Mouse (Mus musculus) lung, adult 2 months (tissue): ENCODE data around the gene Tnnc1.

ENCODE experiments used
- CTCF ChIP-seq: fragments of 200-500 bp; IDR thresholded peaks from 2 replicates; pipeline ENCODE4 v1.5.1; 2011; ENCODE audit warnings: mild to moderate bottlenecking, low read length, control low read depth; ENCODE audit not compliant: insufficient read depth
- POLR2A ChIP-seq: fragments of 200-500 bp; IDR thresholded peaks from 2 replicates; pipeline ENCODE4 v1.6.1; 2011; ENCODE audit warnings: low read depth, mild to moderate bottlenecking, control low read depth, low read length, borderline replicate concordance; ENCODE audit errors: extremely low read depth

- TF ChIP-seq CTCF (no peak), POLR2A (no peak)
These were observed 10.3 kb upstream of the Tnnc1 start for GRCm38 (mm10) chr14:31197547-31198516.
